Mouse (Mus musculus) lung, adult 2 months (tissue): Measurements from ENCODE around the gene Asb5.

Experiments used
- CTCF ChIP-seq: fragments of 200-500 bp; IDR thresholded peaks from 2 replicates; pipeline ENCODE4 v1.5.1; 2011; ENCODE audit warnings: mild to moderate bottlenecking, low read length, control low read depth; ENCODE audit not compliant: insufficient read depth
- POLR2A ChIP-seq: fragments of 200-500 bp; IDR thresholded peaks from 2 replicates; pipeline ENCODE4 v1.6.1; 2011; ENCODE audit warnings: low read depth, mild to moderate bottlenecking, control low read depth, low read length, borderline replicate concordance; ENCODE audit errors: extremely low read depth

GRCm38 (mm10) chr8:54541331-54541730 lies 12.0 kb downstream of the Asb5 start:
- TF ChIP-seq POLR2A (no peak), CTCF (no peak)
